Mouse (Mus musculus) c-Kit-negative CD71-positive TER-119-positive erythroid progenitor cells, embryonic 14.5 days (primary cell): ENCODE data around the gene Fip1l1.

ENCODE experiments used
- DNase-seq: peaks from one replicate; pipeline ENCODE4 v3.0.0-alpha.2; 2013; ENCODE audit warnings: low read depth, low spot score

Fip1l1 gene

DNA sequence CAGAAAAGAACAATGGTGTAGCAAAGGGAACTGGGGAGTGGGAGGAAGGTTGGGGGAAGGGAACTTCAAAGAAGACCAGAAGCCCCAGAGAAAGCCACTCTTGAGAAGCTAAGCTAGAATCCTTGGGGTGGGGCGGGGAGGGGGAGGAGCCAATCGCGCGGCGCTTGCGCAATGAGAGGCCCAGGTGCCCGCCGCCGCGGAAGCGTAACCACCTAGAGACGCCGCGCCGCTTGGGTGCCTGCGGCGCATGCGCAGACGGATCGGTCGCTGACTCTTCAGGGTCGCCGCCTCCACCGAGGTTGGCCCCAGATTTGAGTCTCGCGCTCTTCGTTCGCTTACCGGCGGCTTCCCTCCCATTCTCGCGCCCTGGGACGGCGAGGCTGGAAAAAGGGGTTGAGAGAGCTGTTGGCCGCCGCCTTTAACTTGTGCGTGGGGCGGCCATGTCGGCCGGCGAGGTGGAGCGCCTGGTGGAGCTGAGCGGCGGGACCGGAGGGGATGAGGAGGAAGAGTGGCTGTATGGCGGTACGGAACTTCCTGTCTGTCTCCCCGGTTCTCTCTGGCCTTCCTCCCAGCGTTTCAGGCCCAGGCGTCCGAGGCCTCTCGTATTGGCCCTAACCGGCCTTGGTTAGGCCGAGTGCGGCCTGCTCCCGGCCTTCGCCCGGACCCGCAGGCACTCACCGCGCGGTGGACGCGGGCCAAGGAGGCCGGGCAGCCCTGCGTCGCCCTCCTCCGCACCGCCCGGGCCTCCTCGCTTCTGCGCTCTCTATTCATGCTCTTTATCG lies at the start of gene Fip1l1:
Gene Fip1l1, plus strand, starts transcription at position 210 of the 782 bp plus-strand sequence.
- peak; percentile 92 for DNase-seq

DNA sequence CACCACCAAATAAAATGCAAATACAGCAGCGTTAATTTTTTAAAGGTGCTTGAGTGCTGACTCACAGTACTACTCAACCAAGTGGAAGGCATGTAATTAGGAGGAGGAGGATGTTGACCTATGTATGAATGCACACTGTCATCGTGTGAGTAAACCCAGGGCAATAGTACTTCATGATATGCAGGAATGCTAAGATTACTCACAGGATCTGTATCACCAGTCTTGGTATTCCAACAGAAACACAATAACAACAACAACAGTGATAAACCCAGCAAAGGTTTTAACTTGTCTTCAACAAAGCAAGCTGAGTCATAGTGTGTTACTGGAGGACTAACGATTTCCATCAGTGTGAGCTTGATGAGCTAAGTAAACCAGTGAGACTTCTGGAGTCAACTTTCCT lies 42.5 kb upstream of the Fip1l1 start:
- DNase-seq: no peak

DNA sequence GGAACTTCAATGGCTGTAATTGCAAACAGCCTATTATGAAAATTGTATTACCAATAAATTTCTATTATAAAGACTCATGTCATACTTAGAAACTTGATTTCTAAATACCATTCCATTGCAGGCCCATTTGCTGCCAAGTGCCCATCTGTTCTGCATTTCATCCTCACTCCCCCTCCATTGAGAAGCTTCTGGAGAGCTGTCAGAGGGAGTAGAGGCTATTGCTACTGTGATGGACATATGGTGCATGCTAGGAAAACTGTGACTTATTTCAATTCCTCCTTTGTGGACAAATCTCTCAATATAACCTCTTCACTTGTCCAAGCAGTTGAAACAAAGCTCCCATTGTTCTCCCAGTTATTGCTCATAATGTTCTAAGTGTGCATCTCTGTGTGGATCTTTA lies 23.6 kb upstream of the Fip1l1 start:
- DNase-seq: no peak

DNA sequence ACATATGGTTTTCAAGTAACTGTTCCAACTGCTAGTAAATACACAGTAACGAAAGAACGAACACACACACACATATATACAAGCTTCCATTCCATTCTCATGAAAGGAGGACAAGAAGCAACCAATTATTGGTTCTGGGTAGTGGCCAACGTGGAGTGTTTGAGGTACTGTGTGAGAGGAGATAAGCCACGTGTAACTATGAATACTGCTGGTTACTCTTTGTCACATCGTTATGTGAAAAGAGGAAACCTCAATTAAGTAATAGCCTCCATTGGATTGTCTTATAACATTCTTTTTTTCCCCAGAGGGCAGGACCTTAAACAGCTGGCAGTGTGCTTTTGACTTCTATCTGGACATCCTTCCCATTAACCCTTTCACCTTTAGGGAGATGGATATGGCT lies 8.2 kb upstream of the Fip1l1 start:
- DNase-seq: no peak

DNA sequence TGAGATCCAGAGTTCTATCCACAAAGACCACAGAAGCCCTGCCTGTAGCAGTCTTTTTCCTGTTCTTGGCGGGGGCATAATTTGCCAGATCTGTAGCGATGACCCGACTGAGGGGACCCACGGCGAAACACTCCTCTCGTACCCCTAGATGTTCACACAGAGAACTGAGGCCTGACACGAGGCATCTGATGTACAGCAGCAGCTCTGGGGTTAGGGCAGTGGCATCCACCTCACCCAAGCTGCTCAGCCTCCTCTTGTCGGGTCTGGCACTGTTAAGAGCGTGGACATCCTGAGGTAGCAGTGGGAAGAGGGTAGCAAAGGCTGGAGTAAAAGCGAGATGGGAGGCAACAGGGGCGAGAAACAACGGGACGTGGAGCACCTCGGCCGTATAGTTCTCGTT lies 4.5 kb upstream of the Fip1l1 start:
- no peak for DNase-seq

DNA sequence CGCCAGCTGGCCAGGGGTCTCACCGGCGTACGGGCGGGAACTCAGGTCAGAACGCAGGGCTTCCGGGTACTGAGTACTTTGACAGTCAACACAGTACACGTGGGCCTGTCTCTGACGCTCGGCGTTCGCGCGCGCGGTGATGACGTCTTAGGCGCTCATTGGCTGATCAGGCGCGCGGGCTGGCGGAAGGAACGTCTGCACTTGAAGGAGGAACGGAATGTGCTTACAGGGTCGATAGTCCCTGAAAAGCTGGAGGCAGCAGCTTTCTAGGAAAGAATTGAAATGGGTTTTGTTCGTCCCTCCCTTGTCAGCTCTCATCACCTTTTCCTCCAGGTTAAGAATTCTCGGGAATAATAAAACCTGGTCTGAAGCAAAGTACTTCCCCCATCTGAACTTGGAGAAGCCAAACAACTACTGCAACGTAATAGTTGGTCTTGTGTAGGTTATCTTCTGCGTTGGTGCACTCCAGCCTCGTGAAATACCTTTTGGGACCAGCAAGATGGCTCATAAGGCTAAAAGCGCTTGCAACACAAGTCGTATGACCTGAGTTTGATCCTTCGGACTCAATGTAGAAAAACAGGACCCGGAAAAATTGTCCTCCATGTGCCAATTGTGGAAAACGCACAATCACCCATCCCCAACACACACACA lies 3.5 kb upstream of the Fip1l1 start, which contains the start of gene Scfd2:
Gene Scfd2, minus strand, starts transcription at position 130 of the 651 bp plus-strand sequence.
- DNase-seq: peak; percentile 89

DNA sequence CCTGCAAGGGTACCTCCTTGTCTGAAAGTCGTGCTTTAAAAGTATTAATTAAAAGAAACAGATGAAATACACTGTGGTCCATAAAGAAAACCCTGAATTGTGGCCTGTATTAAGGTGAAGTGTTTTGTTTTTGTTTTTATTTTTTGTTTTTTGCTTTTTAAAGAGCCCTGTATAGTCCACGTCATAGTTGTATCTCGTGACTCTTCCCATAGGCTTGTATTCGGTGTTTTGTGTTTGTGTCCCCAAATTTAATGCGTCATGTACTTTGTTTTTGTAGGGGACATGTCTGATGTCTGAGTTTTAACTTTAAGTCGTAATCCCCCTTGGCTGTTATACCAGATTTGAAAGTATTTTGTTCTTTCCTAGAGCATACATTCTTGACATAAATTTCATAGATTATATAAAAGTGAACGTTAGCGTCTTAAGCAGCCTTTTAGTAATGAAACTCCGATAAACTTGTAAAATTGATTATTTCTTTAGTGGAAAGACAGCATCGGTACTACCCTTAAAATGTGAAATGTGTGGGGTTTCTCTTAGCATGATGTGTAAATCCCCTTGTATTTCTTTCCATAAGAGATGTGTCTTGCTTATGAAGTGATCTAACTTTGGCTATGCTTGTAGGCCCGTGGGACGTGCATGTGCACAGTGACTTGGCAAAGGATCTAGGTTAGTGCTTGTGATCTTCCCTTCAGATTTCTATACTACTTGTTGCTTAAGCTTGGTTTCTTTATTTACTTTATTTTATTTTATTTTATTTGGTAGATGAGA lies 1.1 kb downstream of the Fip1l1 start:
- DNase-seq: no peak

DNA sequence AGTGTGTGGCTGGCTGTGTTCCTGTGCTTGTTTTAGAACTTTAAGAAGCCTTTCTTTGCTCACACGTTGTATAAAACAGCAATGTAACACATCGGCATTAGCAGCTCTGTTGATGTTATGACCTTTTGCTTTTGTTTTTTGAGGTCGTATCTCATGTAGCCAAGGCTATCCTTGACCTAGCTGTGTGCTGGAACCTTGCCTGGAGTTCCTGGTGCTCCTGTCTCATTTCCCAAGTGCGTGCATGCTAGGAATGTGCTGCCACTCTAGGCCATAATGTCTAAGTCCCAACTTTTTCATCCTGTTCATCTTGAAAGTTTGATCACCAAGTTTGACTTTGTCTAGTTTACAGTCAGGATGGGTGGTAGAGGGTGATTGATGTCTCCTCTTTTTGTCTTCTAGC lies 10.4 kb downstream of the Fip1l1 start:
- no peak for DNase-seq

DNA sequence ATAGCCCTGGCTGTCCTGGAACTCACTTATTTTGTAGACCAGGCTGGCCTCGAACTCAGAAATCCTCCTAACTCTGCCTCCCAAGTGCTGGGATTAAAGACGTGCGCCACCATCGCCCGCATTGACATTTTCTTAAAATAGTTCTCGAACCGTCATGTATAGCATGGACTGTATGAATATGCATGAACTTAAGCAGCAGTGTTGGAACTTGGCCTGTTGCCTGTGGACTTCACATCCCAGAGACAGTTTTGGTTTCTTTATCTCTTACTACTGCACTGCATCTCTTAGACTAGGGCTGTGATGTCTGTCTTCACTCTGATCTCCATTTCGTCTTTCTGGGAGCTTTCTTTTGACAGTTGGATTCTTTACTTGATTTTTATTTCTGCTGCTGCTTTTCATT lies 14.3 kb downstream of the Fip1l1 start:
- no peak for DNase-seq

DNA sequence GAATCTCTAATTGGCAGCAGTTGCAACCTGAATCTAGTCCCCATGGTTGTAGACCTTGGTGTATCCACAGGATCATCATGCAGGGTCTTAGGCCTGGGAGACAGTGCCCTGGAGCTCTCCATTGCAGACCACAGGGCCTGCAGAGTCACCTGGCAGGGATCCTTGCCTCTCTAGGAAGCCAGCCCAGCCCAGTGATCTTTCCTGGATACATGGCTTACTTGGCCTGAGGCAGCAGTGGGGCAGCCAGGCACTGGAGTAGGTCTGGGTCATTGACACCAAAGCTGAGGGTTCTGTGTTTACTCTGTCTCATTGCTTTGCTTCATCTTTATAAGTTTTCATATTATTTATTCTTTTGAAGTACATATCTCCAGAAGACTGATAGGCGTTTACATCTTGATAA lies 25.9 kb downstream of the Fip1l1 start:
- DNase-seq: no peak

DNA sequence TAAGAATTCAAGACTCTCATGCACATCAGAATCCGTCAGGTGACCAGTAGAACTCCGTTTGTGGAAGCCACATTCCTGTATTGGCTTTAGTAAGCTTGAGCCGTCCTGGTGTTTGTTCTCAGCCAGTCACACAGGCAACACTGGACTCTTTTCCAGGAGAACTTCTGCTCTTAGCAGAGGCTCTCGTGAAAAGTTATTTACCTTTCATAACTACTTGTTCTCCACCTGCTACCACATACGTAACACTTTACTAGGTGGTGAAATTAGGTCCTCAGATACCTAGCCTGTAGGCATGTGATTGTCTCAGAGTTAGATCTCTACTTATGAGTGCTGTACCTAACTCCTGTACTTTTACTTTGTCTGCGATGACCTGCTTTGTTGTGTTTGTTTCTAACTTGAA lies 36.5 kb downstream of the Fip1l1 start:
- no peak for DNase-seq

DNA sequence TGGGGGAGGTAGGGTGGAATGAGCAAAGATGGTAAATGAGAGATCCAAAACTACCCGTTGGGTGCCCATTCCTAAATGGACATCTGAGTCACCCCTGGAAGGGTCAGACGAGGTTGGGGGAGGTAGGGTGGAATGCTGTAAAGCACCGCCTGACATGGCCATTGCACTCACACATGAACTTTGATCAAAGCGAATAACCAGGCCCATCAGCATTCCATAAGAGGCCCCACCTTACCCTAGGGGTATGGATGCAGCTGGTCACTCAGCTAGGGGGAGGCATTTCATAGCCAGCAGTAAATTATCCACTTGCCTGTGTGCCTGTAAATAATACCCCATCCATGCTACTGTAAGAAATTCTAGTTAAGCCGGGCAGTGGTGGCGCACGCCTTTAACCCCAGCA lies 53.9 kb downstream of the Fip1l1 start:
- DNase-seq: no peak

DNA sequence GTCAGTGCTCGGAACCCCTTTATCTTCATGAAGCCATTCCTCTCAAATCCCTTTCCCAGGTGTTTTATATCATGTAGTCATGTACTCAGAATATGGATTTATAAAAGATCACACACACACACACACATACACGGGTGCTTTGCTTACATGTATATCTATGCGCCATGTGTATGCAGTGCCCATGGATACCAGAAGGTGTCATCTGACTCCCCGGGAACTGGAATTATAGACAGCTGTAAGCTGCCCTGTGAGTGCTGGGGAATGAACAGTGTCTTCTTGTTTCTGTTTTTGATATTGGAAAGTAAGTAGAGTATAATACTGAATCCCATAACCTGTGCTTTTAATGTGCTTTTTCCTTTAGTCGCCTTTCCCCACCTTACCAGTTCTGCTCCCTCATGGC lies 56.2 kb downstream of the Fip1l1 start:
- DNase-seq: no peak

DNA sequence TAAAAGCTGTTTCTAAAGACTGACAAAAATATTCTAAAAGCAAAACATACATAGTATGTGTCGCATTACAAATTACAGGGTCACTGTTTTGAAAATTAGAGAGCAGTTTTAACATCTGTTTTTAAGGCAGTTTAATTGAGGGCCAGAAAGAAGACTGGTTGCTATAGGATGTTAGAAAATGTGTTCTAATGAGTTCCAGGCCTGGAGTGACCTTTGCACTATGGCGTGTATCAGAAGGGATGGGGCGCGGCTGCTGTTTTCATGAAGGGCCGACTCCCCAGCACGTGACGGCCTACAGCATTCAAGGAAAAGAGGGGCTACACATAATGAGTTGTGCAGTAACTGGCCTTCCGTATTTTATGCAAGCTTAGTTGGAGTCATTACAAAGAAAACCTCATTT lies 57.9 kb downstream of the Fip1l1 start:
- DNase-seq: no peak

DNA sequence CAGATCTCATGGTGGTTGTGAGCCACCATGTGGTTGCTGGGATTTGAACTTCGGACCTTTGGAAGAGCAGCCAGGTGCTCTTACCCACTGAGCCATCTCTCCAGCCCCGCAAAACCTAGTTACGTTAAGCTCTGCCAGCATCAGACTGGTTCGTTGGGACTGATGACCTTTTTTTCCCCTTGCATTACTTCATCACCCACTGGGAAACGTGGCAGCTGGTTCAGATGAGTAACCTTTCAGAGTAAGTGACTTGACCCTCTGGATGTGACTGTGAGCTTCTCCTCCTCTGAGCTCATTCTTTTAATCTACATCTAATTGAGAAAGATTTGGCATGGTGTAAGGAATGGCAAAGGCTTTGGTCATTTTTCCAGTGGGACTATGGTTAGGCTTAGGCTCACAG lies 64.8 kb downstream of the Fip1l1 start:
- no peak for DNase-seq

DNA sequence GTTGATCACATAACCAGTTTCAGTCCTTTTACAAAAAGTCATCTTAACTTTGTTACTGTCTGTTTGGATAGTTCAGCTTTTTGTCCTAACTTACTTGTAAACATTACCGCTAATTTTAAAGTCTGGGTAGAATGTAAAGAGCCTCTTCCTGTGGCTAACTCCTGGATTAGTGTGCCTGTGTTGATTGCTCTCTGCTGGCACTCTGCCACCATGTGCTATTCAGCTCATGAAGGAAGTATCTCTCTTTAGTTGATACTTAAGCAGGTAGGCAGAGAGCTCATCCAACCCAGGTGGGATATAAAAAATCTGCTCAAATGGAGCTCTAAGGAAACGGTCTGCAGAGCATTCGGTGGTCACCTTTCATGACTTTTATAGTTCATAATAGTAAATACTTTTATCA lies 65.9 kb downstream of the Fip1l1 start:
- no peak for DNase-seq

DNA sequence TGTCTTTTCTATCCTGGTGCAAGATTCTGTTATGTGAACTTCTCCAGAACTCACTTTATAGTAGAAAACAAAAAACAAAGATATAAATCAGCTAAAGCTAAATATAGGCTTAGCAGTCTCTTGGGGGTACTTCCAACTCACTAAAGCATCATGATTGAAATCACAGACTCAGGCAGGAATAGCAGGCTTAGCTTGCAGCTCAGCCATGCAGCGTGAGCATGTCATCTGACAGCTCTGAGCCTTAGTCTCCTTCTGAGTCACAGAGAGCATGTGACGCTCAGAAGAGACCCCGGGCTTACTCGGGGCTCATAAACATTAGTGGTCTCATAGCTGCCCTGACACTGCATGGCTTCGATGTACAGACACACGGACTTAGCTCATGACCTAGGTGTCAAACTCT lies 66.7 kb downstream of the Fip1l1 start:
- no peak for DNase-seq

DNA sequence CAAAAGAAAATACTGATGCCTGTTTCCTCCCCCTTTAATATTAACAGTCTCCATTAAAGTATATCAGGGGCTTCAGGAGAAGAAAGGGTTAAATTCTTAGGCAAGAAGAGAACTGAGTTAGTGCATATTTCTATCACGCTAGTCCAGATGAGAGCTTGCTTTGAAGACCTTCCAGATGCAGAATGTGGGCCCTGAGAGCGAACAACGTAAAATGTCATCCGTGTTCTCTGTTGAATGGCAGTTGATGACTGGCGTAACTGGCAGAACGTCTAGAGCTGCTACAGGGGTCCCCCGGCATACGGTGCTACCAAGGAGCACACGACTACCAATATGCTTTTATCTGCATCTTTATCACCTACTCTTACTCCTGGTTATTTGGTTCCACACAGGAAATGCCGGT lies 67.1 kb downstream of the Fip1l1 start:
- DNase-seq: no peak

DNA sequence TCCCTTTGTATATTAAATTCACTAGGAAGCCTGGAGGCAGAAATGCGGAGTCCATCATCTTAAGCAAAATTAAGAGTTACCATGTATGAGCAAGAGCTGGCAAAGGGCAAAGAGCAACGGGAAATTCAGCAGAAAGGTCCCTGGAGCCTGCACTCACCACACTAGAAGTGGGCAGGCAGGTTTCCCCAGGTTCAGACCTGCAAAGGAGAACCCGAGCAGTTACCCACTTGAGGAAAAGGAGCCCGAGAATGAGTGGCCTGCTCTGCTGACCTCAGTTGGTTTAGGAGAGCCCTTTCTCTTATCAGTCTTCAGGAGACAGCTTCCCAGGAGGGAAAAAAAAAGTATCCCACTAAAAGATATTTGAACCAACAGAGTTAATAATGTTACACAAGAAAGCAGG lies 68.1 kb downstream of the Fip1l1 start:
- DNase-seq: no peak

DNA sequence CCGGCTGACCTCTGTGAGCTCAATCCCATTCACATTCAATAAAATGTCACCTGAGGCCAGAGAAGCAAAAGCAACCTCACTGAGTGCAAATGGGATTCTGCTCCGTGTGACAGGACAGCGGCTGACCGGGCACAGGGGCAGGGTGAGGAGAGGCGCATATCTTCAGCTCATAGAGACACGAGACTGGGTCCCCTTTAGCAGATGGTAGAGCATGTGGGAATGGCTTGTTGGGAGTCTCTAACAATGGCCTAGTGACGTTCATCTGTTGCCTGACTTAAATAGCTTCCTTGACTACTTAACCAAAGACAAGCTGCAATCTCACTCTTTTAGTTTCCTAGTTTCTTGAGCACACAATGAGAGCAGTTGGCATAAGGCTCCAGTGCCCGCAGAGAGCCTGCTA lies 71.0 kb downstream of the Fip1l1 start:
- DNase-seq: no peak

DNA sequence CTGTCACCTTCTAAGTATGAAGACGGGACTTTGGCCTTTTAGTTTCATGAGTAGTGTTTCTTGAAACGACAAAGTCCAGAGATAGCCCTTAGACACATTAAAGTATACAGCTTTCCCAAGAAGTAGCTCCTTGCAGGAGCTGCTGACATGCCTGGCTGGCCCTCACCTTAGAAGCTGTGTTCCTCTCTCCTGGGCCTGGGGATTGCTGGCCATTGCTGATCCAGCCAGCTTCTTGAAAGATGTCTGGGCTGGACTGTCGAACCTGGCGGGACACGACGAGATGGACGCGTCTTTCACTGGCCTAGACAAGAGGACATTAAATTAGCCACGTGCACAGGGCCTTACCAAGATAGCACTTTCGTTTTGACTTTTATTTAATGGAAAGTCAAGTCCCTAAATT lies 75.3 kb downstream of the Fip1l1 start:
- DNase-seq: no peak

DNA sequence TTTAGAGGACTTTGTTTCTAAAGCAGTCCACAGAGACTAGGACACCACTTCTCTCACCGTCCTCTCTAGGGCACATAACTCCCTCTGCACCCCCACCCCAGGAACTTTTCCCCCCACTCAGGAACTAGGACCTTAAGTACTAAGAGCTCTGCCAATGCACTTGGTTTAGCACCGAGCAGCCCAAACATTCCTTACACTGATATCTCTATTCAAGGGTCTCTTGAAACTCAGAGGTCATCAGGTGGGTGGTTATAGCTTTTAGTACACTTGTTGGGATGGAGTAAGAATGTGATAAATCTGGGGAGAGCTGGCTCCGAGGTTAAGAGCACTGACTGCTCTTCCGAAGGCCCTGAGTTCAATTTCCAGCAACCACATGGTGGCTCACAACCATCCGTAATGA lies 77.5 kb downstream of the Fip1l1 start:
- DNase-seq: no peak
